Mouse (Mus musculus) C3H10T1/2 (cell line): Measurements from ENCODE around the gene Slc25a30. TPM values are rescaled to one million over a fixed set of nuclear protein-coding genes. Genes with fewer than 3 reads are reported as not detected.

Experiments used
- polyA plus RNA-seq, 2 experiments: library from polyadenylated mRNA; unstranded; fragments of >200 nt; fragmentation: generic; extraction: Trizol; gene quantifications; one replicate each; pipeline ENCODE4 v1.2.1; 2012; ENCODE audit warnings: missing spikeins in 2 of 2

Slc25a30 gene
- polyA plus RNA-seq, result 1 to 10 TPM; 1.0 to 5.5 TPM

GRCm38 (mm10) chr14:75786868-75787793 is at the start of gene Slc25a30:
Gene Slc25a30 (minus strand): TSS chr14:75787037.

GRCm38 (mm10) chr14:75753991-75754817 is 32.6 kb downstream of the Slc25a30 start, which contains the start of gene Cog3:
Gene Cog3 (minus strand): TSS chr14:75754517.

Other genes starting within 250 kb of the Slc25a30 start
- gene Spert, start 193.9 kb downstream of the Slc25a30 start, polyA plus RNA-seq, result not detected
- gene Erich6b, start 144.8 kb downstream of the Slc25a30 start, polyA plus RNA-seq, result not detected
- 1 to 10 TPM in 1 of 2 experiments, under 1 TPM in 1; 0.35 to 7.2 TPM for gene Cog3, start 32.5 kb downstream of the Slc25a30 start, polyA plus RNA-seq
- 1,000 to 10,000 TPM; 1,193 to 3,304 TPM for gene Tpt1, start 58.1 kb upstream of the Slc25a30 start, polyA plus RNA-seq
- gene Kctd4, start 168.0 kb upstream of the Slc25a30 start, polyA plus RNA-seq, result under 1 TPM in 1 of 2 experiments, not detected in 1; 0.02 TPM
- 10 to 100 TPM; 10.8 to 12.2 TPM for gene Gtf2f2, start 223.8 kb upstream of the Slc25a30 start, polyA plus RNA-seq